Mouse (Mus musculus) heart, postnatal 25 days (tissue): ENCODE data around the gene Tmem229a. TPM values are rescaled to one million over a fixed set of nuclear protein-coding genes. Genes with fewer than 3 reads are reported as not detected.

Source experiments
- DNase-seq: peaks from one replicate; pipeline ENCODE4 v3.0.0; 2022; ENCODE audit warnings: low spot score
- intact Hi-C: fragments of 180-260 bp; cut with DNase I; formaldehyde crosslinking; loops from one replicate; pipeline ENCODE4 v1.15.1; 2025
- total RNA-seq, 2 experiments: library from RNA; stranded (reverse); gene quantifications; 2 replicates each; pipeline ENCODE4 v1.2.3; 2021

The Tmem229a gene
- total RNA-seq = under 1 TPM in 1 of 2 experiments, not detected in 1; 0.06 TPM

DNA sequence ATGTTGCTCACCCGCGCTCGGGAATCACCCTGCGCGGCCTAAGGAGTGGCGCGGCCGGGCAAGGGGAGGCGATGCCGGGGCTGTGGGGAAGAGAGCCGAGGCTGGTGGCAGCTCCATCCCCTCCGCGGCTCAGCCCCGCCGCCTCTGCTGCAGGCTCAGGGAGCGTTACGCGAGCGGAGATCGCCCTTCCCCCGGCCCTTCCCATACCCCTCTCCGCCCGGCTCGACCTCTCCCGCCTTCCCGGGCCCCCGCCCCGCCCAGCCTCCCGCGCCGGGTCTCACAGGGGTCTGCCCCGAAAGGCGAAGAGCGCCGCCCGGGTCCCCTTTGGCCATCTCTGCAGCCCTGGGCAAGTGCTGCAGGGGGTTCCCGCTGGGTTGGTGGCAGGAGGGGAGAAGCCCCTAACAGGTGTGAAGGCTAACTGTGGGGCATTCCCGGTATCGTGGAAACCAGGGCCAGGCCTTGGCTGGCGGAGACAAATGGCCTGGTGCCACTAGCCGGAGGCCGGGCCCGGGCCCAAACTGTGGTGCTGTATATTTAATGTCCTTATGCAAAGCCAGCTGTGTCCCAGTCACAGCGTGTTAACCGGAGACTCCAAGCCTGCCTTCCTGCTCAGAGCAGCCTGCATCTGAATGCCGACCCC is at the start of gene Tmem229a:
Gene Tmem229a, minus strand, starts transcription at position 352 of the 640 bp plus-strand sequence.
- intact Hi-C loops = no loop called here
- DNase-seq = no peak

DNA sequence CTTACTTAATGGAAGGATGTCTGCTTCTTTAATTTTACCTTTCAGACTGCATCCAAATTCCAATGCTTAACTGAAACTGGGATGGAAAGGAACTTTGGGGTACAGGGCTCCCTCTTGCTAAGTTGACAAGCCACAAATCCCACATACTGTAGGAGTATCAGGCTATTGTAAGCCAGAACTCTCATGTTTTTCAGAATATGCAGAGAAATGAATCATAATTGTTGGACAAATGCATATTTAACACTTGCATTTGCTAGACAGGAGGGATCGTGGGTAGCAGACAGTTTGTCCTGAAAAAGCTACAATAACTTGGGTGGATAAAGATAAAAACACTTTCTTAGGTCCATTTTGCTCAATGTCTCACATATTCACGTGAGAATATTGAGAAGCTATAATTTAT is 37.7 kb upstream of the Tmem229a start:
- intact Hi-C loops = no loop called here
- DNase-seq = no peak

DNA sequence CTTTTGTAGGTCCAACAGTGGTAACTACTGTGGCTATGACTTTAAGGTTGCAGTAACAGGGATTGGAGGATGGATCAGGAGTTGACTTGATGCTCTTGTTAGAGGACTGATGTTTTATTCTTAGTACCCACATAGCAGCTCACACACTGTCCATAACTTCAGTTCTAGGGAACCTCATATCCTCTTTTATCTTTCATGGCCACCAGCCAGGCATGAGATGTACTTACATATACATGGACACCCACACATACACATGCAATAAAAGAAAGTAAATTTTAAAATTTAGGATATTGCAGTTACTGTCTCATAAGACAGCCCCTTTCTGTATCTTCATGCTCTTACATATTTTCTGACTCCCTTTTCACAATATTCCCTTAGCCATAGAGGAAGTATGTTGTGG is 33.7 kb upstream of the Tmem229a start:
- intact Hi-C loops = no loop called here
- DNase-seq = no peak

DNA sequence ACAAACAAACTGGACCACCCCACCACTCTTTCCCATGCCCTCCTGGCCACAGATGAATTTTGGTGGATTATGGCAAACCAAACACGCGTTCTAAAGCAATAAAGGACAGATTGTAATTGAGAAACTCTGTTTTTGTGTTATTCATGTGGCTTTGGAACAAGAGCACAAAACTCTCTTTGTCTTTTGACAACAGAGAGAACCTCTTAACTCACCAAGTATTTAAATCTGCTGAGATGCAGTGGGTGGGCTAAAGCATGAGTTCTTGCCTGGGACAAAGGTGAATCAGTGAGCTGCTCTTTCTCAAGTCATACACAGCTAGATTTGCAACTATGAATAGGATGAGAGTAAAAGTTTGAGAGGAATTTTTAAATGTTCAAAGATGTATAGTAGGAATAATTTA is 20.1 kb upstream of the Tmem229a start:
- intact Hi-C loops = no loop called here

DNA sequence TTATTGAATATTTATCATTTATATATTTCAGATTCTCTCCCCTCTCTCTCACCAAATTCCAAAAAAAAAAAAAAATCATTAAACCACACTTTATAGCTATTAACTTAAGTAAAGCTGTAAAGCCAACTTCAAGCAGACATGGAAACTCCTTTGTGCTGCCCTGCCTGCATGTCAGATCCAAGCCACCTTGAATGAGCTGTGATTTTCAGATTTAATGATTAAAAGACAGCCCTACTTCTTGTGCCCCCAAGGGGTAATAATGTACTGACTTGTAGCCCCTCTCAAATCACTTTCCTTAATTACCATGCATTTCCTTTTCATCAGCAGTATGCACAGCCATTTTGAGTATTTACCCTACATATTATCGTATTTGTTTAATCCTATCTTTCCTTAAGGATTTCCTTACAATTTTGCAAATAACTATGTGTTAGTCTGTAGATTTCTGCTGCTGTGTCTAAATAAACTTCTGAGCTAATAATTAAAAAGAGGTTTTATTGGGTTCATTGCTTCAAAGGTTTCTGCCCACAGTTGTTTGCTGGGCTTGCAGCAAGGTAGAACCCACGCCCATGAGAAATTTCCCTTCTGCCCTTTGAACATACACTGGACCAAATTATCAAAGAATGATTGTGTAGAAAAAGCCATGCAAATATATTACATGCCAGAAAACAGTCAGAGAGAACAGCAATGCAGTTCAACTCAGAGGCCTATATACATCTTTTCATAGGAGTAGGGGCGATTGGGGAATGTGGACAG is 12.6 kb upstream of the Tmem229a start:
- intact Hi-C loops = no loop called here

More for the DNA sequence above, 20.1 kb upstream of the Tmem229a start:
- no peak for DNase-seq

DNA sequence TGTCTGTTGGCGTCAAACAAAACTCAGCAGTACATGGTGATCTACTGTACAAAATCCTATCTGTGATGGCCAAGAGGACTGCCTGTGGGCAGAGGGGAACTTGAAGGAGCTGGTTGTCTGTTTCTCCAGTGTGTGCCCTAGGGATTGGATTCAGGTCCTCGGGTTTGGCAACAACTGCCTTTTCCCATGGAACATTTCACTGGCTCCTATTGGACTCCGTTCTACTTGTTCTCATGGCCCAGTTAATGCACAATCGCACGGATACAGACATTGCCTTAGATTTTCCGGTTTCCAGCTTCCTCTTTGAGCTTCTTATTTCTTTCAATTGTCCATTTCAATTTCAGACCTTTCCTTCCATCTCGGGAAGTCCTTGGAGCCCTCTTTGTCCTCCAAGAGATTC is 11.6 kb upstream of the Tmem229a start:
- DNase-seq = no peak
- intact Hi-C loops = no loop called here

More for the DNA sequence above, 12.6 kb upstream of the Tmem229a start:
- no peak for DNase-seq

DNA sequence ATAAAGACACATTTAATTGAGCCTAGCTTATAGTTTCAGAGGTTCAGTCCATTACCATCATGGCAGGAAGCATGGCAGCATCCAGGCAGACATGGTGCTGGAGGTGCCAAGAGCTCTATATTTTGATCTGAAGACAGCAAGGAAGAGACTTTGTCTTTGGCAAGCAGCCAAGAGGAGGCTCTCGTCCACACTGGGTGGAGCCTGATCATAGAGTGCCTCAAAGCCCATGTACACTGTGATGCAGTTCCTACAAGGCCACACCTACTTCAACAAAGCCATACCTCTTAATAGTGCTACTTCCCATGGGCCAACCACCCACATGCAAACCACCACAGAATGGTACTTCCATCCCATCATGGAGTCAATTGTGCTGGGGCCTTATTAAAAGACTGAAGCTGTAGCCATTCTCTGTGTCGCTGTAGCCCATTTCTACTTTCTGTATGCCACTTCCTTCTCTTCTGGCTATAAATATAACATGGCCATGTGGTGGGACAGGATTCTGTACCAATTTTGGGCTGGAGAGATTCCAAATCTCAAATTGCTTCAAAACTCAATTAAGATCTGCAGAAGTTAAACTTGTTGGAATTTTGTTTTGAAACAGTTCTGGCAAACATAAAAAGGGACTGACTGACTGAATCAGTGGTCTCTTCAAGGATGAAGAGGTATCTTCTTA is 10.0 kb upstream of the Tmem229a start:
- intact Hi-C loops = no loop called here
- no peak for DNase-seq

DNA sequence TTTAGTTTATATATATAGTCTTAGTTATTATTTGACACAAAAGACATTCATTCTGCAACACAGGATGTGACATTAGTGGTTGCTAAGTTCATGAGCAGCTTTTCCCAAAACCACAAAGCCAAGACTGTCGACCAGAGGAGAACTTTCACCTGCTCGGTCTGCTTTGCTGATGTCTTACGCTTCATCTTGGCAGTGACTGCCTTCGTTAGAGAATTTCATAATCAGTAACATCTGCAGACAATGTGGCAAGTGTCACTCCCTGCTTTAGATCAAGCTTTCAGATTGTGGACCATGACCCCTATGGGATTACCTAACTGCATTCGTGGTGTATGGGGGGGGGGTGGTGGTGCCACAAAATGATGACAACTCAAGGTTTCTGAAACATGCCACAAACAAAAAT is 7.7 kb upstream of the Tmem229a start:
- no peak for DNase-seq
- intact Hi-C loops = no loop called here

DNA sequence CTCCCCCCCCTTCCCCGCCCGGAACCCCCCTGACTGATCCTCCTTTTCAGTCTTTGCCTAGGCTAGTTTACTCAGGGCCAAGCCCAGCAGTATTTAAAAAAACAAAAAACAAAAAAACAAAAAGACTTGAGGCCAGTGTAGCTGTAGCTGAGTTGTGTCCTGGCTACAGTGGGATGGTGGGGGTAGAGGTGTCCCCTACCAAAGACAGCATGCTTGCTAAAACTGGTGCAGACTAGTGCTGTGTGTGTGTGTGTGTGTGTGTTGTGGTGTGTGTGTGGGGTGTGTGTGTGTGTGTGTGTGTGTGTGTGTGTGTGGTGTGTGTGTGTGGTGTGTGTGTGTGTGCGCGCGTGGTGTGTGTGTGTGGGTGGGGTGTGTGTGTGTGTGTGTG is 483 bp upstream of the Tmem229a start:
- intact Hi-C loops = no loop called here
- DNase-seq = no peak

DNA sequence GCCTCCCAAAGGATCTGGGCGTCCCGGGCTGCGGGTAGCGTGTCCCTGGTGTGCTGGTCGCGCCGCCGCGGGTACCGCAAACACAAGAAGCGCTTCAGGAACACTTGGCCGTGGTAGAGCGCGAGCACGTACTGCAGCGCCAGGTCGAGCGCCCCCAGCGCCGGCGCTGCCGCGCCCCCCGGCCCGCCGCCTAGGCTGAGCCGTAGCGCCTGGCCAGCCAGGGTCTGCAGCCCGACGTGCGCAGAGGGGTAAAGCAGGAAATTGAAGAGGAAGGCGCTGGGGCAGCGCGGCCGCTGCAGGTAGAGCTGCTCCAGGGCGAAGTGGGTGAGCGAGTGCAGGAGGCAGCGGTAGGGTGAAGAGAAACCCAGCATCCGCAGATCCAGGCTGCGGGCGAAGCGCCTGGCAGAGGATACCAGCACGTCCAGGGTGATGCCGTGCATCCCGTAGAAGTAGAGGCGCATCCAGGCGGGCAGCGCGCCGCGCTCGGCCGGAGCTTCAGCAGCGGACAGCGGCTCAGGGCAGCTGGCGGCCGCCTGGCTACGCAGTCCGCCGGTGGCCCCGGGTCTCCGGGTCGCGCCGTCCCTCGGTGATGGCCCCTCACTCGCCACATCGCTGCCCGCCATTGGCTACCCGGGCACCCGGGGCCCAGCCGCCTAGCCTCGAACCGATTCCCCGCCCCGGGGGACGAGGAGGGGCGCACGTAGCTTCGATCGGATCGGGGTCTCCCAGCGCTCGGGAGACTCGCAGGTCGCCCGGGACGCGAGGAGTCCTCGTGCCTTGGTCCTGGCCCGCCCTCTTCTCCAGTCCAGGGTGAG is 759 bp downstream of the Tmem229a start:
- no peak for DNase-seq

DNA sequence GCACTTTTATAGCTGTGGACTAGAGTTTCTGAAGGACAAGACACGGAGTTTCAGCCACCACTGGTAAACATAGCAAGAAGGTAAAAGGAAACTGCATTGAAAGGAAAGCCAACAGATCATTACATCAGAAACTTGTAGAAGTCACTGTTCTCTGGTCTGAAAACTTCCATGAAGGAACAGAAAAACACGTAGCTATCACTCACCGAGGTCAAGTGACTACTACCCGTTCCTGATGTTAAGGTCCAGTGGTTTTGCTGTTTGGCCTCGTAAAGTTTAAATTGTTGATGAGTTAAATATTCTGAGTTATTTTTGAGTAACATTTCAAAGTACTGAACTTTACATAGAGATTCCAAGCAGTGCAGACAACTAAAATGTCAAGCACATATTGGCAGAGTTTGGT is 2.0 kb downstream of the Tmem229a start:
- no peak for DNase-seq
- intact Hi-C loops = no loop called here

More for the DNA sequence above, 759 bp downstream of the Tmem229a start:
- intact Hi-C loops = no loop called here

DNA sequence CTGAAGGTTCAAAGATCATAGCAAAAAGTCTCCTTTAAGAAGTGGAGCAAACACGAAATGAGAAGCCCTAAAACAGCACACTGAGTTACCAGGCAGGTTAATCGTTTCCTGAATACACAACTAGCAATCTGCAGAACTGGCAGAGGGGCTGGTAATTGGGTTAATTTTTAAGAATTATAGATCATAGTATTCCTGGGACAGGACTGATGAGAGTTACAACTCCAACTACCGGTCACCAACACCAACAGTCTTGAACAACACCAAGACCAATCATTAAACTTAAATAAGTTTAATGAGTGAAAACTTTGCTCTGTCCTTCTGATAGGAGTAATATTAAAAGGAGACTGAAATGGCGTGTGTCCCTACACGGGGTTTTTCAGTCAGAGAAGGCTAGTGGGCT is 3.8 kb downstream of the Tmem229a start:
- intact Hi-C loops = no loop called here
- no peak for DNase-seq

DNA sequence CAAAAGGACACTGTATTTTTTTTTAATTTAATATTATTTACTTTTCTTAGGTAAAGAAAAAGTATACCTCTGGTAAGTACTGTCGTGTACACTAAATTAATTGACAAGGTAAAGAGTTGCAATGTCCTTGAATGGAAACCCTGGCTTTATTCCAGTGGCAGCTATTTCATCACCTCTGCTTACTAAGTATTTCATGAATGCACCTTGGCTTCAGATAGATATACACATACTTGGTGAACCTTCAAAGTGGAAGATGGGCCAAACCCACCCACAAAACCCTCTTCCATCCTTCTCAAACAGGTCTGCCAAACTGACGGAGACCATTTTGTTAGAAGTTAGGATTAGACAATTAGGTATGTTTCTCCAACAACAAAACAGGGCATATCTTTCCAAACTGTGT is 5.4 kb downstream of the Tmem229a start:
- intact Hi-C loops = no loop called here
- no peak for DNase-seq

DNA sequence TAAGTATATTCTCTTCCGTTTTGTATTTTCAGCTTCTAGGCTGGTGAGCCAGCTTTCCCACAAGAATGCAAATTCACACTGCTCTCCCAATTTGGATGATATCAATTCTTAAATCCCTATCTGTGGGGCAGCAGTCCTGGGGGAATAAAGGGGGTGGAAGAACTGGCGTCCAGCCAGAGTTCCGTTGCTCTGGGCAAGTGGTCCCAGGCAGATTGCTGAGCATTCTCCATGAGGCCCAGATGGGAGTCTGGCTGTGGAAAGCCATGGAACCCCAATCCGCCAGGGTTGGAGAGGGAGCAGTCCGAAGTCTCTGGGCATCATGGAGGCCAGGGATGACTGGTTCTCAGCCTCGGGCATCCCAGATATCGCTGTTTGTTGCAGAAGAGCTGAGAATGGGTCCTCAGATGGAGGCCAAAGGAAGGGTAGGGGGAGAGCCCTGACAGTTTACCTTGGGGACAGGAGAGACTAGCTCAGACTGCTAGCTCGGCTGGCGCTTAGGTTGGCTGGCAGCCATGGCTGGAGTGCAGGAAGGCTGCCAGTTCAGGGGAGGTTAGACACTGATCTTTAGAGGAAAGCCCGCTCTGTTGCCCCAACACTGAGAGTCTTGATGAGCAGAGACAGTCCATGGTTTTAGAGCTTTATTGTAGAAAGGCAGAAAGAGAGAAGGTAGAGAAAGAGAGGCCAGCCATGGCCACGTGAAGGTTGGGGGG is 30.9 kb downstream of the Tmem229a start:
- no peak for DNase-seq
- intact Hi-C loops = no loop called here

DNA sequence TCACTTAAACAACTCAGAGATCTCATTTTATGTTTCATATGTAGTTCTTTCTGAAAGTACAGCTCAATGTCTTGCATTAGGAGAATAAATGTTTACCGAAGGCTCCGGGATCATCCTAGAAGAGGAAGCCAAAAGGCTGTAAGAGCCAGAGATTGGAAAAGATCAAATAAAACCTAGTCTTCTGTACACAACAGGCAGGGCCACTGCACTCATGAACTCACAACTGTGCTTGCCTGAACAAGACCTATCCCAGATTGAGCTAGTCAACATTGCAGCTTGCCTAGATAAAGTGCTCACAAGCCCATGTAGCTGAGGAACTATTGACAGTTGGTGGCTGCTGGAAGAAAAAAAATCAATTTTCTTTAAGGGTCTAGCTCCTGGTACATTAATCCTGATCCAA is 42.5 kb downstream of the Tmem229a start:
- DNase-seq = no peak
- intact Hi-C loops = no loop called here

DNA sequence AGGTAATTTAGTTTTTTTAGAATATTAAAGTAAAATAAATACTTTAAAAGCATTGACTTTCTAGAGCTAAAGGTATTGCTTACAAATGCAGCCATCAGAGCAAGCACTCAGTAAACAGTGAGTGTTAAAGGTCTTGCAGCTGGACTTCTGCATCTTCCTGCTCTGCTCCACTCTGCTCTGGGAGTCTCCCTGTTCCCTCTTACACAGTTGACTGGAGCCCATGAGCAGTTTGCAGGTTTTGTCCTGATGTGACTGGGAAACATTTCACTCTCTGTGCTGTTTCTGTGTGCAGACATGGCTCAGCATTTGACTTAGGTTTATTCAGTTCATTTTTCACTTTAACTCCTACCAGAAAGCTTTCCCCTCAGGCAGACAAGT is 45.4 kb downstream of the Tmem229a start:
- intact Hi-C loops = no loop called here
- DNase-seq = no peak

DNA sequence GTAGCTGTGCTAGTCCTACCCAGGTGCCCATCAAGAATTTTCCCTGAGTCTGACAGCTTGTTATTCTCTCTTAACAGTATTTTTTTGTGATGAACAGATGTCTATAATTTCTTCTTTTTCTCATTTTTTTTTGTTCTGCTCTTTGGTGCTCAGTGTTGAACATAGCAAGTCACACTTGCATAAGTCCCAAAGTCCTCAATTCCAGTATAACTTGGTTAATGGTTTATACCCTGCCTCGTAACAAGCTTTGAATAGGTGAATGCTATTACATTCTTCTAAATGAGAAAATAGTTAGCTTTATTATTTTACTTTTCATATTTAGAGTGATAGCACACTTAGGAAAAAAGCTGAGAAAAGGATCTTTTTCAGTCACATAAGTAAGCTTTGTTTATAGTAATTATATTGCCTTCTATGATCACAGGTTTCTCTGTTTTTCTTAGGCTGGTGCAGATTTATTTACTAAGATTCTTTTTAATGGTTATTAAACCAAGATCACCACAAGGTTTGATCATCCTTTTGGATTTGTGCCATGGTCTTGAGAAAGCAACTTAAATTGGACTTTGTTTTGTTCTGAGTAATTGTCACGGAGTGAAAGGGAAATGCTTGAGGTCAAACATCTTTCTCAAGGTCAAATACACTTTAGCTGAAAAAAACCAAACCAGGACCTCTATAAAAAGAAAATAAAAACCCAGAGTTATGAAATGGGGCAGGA is 45.9 kb downstream of the Tmem229a start:
- intact Hi-C loops = no loop called here
- DNase-seq = no peak

DNA sequence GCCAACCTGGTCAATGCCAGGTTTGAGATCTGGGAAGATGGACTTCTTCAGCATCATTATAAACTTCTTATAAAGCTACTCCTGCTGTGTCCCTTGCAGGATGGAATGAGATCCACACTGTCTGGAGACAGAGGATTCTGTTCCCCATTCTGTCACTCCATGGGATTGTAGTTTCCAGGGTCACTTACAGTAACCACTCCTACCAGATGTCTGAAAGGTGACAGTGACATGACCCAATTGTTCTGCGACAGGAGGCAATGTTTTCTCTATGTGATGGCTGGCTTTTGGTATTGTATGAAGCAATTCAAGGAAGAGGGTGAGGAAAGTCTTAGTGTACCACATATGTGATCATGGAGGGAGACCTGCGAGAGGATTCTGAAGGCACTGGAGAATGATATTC is 48.3 kb downstream of the Tmem229a start:
- intact Hi-C loops = no loop called here
- no peak for DNase-seq

DNA sequence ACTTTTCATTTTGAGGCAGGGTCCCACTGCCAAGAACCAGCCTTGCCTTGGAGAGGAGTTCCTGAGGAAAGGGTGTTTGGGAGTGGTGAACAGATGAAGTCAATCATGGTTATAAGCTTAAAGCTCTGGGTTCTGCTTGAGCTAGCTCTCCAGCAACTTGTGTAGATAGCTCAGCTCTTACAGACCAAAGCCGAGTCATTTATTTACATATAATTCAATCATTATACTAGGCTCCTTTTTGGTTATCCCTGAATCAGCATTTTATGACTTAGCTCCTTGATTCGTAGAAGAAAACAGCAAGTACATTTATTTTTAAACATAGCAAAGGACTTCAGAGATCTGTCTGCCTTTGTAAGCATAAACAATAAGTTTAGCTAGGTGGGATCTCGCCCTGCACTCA is 51.0 kb downstream of the Tmem229a start:
- no peak for DNase-seq
- intact Hi-C loops = no loop called here
